Mouse (Mus musculus): ENCODE measurements around the gene Pitpnm1.

GRCm38 (mm10) chr19:4093772-4094171, 6.0 kb upstream of the Pitpnm1 start:
- TF ChIP-seq CTCF (IDR thresholded peaks at IDR 0.05; ENCODE audit: borderline replicate concordance, insufficient read depth, low read depth, low read length) (no peak), POLR2A (IDR thresholded peaks at IDR 0.05; ENCODE audit: borderline replicate concordance, insufficient read depth, low read length) (no peak)
